Mouse (Mus musculus): ENCODE data around the gene U90926. TPM values are rescaled to one million over a fixed set of nuclear protein-coding genes. Genes with fewer than 3 reads are reported as not detected.

Gene U90926
- polyA plus RNA-seq, 1 experiment from 2014 or later = not detected

Other genes with a start within 250 kb of the U90926 start
- not detected in 2 replicates for gene Odaph, start 227.9 kb downstream of the U90926 start, polyA plus RNA-seq (2014; fragmentation: Nextera tagmentation; extraction: Ambion mirVana)
- 0.79 and 1.3 TPM in 2 replicates for gene Cdkl2, start 171.5 kb downstream of the U90926 start, polyA plus RNA-seq (2014; fragmentation: Nextera tagmentation; extraction: Ambion mirVana)
- gene G3bp2, start 131.7 kb downstream of the U90926 start, polyA plus RNA-seq (2014; fragmentation: Nextera tagmentation; extraction: Ambion mirVana) = 159 and 214 TPM in 2 replicates
- gene Uso1, start 77.5 kb downstream of the U90926 start, polyA plus RNA-seq (2014; fragmentation: Nextera tagmentation; extraction: Ambion mirVana) = 29.0 and 33.4 TPM in 2 replicates
- 0.31 TPM in 1 of 2 replicates, not detected in the other for gene Ppef2, start 40.9 kb upstream of the U90926 start, polyA plus RNA-seq (2014; fragmentation: Nextera tagmentation; extraction: Ambion mirVana)
- 18.6 and 22.9 TPM in 2 replicates for gene Naaa, start 62.8 kb upstream of the U90926 start, polyA plus RNA-seq (2014; fragmentation: Nextera tagmentation; extraction: Ambion mirVana)
- gene Sdad1, start 95.1 kb upstream of the U90926 start, polyA plus RNA-seq (2014; fragmentation: Nextera tagmentation; extraction: Ambion mirVana) = 48.3 and 62.6 TPM in 2 replicates
- gene Cxcl9, start 112.7 kb upstream of the U90926 start, polyA plus RNA-seq (2014; fragmentation: Nextera tagmentation; extraction: Ambion mirVana) = not detected in 2 replicates
- gene Art3, start 116.4 kb upstream of the U90926 start, polyA plus RNA-seq (2014; fragmentation: Nextera tagmentation; extraction: Ambion mirVana) = 1.7 and 3.1 TPM in 2 replicates
- gene Cxcl10, start 133.5 kb upstream of the U90926 start, polyA plus RNA-seq (2014; fragmentation: Nextera tagmentation; extraction: Ambion mirVana) = 0.84 and 1.0 TPM in 2 replicates
- gene Nup54, start 219.8 kb upstream of the U90926 start, polyA plus RNA-seq (2014; fragmentation: Nextera tagmentation; extraction: Ambion mirVana) = 57.7 and 62.2 TPM in 2 replicates

Data from kidney, embryonic 14.5 days (tissue).